ENCODE assay signal across 18 mouse cellular contexts in genomic region chr8:49106531-49106930, GRCm38 (mm10).
"Had no signal": no experiment of that assay in that cellular context is flagged by ENCODE, and none has a peak within 500 bp of the region (broad histone marks: within the 10 kb centered on the region; RNA-seq: fewer than 3 reads in every experiment).

No protein-coding gene starts in this region.

- H3K9ac ChIP-seq: liver, postnatal 0 days; lung, embryonic 15.5 days; midbrain, embryonic 13.5 days; midbrain, embryonic 15.5 days; neural tube, embryonic 12.5 days; stomach, embryonic 15.5 days had no signal

- H3K9me3 ChIP-seq: lung, embryonic 15.5 days; midbrain, embryonic 13.5 days; midbrain, embryonic 15.5 days; neural tube, embryonic 12.5 days; stomach, embryonic 15.5 days had no signal

- ATAC-seq: liver, postnatal 0 days; lung, postnatal 0 days; midbrain, embryonic 13.5 days; midbrain, embryonic 15.5 days had no signal

- H3K27ac ChIP-seq: lung, embryonic 15.5 days; macrophage; midbrain, embryonic 13.5 days; midbrain, embryonic 15.5 days; neural tube, embryonic 12.5 days; stomach, embryonic 15.5 days; stomach, postnatal 0 days had no signal

- H3K4me3 ChIP-seq: lung, embryonic 15.5 days; megakaryocyte, embryonic 14.5 days; midbrain, embryonic 13.5 days; midbrain, embryonic 15.5 days; neural tube, embryonic 12.5 days; stomach, embryonic 15.5 days had no signal

- H3K4me2 ChIP-seq: lung, embryonic 15.5 days; midbrain, embryonic 11.5 days; midbrain, embryonic 13.5 days; midbrain, embryonic 15.5 days; neural tube, embryonic 12.5 days; stomach, embryonic 15.5 days had no signal

- H3K4me1 ChIP-seq: lung, embryonic 15.5 days; megakaryocyte, embryonic 14.5 days; midbrain, embryonic 13.5 days; midbrain, embryonic 15.5 days; neural tube, embryonic 12.5 days; stomach, embryonic 15.5 days had no signal

- H3K27me3 ChIP-seq: lung, embryonic 15.5 days; megakaryocyte, embryonic 14.5 days; midbrain, embryonic 13.5 days; midbrain, embryonic 15.5 days; neural tube, embryonic 12.5 days; stomach, embryonic 15.5 days had no signal

- H3K36me3 ChIP-seq: lung, embryonic 15.5 days; midbrain, embryonic 13.5 days; midbrain, embryonic 15.5 days; neural tube, embryonic 12.5 days; stomach, embryonic 15.5 days had no signal

- DNase-seq: liver, postnatal 0 days; lung, adult 2 months; lung, postnatal 14 days; lung, postnatal 36 days; right cerebral cortex, postnatal 14 days; thymus, adult 2 months; thymus, postnatal 14 days; thymus, postnatal 36 days had no signal
